Mouse (Mus musculus) right cerebral cortex, postnatal 25 days (tissue): ENCODE results near the gene Tmem238l.
A peak's percentile ranks its signal among the peaks of the same experiment; 100 is the strongest.

Source experiments
- DNase-seq: peaks from one replicate; pipeline ENCODE4 v3.0.0; 2022

Tmem238l gene

DNA sequence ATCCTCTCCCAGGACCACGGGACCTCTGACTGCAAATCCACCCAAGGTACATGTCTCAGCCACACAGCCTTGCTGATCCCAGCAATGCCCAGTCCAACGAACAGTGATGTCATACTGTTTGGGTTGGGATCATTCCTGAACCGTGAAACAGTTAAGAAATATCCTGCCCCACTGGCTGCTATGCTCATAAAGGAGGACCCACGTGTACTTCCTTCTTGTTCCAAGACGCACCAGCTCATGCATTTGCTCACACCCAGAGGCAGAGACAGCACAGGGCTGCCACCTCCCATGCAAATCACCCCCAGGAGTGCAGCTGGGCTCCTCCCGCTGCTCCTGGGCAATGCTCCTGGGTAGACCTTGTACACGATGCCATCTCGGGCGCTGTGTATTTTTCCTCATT is at the start of gene Tmem238l:
TSS of gene Tmem238l (plus strand) at position 336 of the 400 bp plus-strand sequence.
- no peak for DNase-seq

- no peak for DNase-seq
Measured at GRCm38 (mm10) chr11:66911811-66912210, 44.6 kb upstream of the Tmem238l start, which contains the start of gene Pirt. Gene Pirt (plus strand): TSS chr11:66911981.

DNA sequence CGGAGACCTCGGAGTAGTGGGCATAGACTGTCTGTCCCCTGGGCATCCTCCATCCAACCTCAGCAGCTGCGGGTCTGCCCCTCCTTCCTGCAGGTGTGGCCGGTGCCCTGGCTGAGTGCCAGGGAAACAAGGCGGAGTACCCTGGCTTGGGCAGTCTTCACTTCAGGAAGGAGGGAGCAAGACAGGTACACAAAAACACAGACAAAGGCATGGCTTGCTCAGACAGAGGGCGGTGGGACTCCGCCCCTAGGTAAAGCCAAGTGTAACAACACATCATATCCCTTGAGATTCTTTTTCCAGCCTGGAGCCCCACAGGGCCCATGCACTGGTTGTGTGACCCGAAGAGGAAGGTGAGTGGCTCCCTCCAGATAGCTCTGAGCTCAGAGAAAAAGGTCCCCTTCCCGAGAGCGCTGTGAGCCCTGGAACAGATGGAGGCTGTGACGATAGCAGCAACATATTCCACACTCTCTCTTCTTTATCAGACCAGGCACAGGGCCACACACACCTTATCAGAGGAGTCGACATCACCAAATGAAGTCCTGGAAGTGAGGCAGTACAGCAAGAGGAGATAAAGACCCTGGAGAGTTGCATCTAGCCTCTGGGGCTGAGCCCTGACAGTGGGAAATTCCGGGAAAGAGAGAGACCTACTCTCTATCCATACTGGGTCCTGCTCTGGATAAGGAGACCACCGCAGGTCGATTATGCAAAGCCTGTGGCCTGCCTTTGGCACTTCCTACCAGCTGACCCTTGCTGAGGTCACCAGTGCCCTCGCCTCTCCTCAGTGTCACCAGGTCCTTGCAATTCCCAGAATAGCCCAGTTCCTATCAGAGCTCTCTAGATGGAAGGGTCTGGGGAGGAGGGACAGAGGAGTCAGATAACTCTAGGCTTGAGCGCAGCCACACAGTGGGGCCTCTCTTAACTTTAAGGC is 43.6 kb upstream of the Tmem238l start:
- no peak for DNase-seq

DNA sequence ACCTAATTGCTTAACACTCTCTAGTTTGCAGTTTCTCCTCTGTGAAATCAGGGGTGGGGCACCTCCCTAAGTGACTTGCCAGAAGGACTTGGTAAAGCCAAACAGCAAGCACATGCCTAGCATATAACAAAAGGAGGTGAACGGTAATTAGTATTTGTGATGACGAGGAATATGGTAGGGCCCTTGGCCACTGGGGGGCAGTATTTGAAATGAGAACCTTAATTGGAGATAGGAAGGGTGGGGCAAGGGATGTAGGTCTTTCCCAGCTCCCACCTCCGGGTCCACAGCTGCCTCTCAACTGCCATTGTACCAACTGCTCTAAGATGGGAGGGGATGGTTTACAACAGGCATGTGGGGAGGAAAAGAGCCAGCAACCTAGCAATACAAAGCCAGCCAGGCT is 42.2 kb upstream of the Tmem238l start:
- peak; percentile 6 for DNase-seq

DNA sequence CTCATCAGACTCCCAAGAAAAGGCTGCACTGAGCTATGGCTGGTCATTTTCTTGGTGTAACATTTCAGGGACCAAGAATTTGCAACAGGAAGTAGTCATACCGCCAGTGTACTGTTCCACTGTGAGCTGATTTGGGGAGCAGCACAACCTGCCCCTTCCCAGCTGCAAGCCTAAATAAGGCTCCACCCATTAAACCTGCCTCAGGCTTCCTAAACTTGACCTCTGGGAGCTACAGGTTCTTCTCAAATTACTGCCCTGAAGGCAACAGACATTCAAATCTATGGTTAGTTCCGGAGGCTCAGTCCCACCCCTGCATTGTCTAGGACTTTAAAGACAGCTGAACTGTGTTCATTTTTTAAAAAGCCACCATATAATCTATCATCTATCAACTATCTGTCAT is 36.4 kb upstream of the Tmem238l start:
- DNase-seq, result no peak

DNA sequence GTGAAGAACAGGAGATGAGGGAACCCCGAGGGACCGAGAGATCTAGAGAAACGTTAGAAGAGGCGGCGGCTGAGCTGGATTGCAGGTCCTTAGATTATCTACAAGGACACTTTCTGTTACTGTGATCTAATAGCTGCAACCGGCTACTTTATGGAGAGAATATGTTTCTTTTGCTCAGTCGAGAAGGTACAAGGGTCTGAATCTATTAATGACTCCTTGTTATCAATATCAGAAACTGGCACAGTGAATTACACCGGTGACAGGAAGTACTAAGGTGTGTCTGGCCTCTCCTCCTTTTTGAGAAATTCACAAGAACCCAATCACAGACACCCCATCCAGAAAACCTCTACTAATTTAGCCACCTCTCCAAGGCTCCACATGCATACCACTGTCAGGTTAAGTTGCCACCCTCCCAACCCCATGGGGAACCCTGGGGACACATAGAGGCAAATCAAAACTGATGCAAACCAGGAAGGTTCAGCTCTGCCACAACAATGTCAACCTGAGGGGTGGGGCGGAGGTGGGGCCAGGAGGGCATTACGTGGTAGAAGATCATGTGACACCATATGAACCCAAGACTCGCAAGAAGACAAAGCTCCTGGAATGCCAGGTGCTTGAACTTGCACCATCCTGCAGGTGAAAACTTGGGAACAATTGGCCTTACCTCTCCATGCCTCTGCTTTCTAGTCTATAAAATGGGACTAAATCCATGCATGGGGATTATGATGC is 32.2 kb upstream of the Tmem238l start:
- DNase-seq, result no peak

DNA sequence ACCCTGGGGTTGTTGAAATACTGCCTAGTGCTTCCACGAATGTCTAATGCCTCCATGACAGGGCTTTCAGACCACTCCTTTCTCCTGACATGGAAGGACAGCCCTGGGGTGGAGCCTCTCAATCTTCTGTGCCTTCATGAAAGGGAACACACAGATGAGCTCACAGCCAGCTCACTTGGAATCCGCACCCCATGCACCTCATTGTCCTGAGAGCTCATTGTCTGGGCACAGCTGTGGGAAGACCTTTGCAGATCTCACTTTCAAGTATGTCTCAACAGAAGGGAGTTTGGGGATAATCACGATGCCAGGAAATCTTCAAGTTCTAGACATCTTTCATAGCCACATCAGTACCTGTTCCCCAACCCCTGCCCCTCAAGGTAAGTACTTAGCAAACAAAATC is 28.1 kb upstream of the Tmem238l start:
- no peak for DNase-seq

DNA sequence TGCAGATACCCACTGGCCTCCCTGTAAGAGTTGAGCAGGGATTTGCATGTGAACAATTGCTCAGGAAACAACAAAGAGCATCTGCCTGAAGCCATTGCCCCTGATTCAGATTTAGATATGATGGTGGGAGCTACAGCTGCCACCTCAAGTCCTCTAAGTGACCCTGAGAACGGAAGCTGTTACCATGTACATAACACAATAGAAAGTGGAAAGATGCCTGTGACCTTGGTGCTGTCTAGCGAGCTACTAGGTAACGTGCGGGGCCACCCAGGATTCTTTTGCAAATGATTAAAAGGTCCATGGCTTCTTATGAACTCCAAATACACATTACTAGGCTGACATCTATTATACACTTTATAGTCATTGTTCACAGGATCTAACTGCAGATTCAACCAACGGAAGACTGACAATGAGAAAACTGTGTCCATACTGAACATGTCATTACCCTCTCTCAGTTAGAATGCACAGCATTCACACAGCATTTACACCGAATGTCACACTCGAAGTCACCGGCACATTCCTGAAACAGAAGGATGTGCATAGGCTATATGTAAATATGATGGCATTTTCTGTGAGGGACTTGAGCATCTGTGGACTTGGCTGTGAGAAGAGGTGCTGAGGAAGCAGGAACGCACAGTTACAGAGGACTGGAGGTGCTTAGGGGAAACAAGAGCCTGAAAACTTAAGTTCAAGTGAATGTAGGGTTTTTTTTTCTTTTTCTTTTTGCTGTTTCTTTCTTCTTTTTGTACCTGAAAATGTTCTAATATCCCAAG is 23.4 kb upstream of the Tmem238l start:
- DNase-seq, result no peak

DNA sequence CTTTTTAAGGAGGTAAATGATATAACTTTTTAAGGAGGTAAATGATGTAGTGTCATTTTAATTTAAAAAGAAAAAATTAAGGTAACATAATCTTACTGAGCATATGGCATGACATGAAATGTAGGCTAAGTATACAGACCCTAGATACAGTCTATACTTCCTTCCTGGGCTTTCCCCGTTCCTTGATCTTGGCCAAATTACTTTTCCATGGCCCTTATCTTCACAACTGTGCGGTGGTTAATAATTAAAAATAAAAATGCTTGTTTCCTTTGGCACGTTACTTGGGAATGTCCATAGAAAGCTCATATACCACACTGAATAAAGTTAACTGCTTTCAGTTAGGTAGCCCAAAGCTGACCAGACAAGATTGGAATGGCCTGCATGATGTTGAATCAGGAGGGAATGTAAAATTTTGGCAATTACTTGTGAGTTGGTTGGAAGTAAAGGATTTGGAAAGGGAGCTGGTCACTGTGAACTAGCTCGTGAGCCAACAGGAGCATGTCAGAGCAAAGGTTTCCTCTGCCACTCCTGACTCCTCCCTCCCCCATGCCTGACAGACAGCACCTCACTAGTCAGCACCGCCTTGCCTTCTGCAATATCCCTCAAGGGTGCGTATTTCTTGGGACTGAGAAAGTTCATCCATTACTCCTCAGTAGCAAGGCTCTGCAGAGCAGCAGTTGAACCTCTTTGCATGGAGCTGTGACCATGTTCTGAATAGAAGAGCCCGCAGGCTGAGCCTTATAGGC is 21.8 kb upstream of the Tmem238l start:
- no peak for DNase-seq

- no peak for DNase-seq
Measured at GRCm38 (mm10) chr11:66942011-66942410, 14.4 kb upstream of the Tmem238l start.

DNA sequence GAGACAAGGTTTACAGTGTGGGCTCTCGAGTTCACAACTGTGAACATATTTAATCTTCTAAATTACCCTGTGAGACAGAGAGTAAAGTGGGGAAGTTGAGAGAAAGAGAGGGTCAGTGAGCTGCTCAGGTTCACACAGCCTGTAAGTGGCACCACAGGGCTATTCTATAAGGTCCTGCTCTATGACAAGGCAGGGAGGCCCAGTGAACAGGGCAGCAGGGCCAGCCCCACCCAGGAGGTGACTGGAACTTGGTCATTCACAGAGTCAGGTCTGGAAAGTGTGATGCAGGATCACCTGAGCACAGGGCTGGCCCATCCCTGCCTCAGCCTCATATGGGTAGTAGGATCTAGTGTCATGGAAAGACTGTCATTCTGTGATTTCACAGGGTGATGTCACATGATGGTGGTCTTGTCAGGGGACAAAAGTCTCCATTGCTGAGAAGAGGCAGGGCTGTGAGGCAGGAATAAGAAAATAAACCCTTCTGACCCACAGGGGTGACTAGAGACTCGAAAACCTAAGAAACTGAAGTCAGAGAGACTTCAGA is 11.1 kb upstream of the Tmem238l start:
- no peak for DNase-seq

GRCm38 (mm10) chr11:66946521-66946920 is 9.9 kb upstream of the Tmem238l start:
- DNase-seq, result no peak

GRCm38 (mm10) chr11:66946922-66947321 is 9.5 kb upstream of the Tmem238l start:
- no peak for DNase-seq

DNA sequence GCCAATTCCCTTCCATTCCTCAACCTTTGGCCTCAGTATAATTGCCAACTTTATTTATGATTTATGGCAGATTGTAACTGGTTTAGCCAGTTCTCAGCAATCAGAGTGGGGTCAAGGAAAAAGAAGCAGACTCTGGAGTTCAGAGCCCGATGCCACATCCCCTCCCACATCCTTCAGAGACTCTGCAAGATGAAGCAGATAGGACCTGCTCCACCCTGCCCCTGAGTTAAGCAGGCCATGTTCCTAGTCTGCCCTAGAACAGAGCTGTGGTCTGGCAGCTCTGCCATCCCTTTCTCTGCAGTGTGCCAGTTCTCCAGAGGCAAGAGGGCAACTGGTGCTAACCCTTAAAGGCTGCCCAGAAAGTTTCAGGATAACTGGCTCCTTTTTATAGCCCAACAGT is 4.4 kb downstream of the Tmem238l start:
- DNase-seq, result no peak

DNA sequence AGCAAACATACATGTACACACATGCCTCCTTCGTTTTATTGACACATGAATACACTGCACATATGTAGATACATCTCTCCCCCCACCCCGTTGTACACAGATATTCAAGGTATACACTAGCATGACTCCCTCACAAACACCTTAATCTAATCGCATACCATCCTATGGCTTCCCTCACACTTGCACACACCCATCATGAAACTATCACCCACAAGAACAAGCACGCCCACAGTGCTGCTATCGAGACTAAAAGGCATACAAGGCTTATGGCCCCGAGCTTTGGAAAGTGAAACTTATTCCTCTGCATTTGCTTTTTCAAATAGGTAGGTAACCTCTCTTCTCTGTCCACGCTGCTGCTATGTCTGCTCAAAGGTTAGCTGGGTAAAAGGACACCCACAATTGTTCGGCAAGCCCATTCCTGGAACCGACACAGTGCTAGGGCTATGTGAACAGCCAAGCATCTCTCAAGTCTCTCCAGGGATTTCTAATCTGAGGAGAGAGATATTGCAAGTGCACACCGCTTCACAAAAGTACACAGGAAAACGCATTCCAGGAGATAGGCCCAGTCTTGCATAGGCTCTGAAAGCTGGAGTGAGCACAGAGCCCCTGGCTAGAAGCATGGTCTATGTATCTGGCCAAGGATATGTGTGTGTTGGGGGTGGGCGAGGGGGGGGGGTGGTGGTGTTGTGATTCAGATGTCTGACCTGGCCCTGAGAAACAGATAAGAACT is 5.2 kb downstream of the Tmem238l start:
- no peak for DNase-seq

DNA sequence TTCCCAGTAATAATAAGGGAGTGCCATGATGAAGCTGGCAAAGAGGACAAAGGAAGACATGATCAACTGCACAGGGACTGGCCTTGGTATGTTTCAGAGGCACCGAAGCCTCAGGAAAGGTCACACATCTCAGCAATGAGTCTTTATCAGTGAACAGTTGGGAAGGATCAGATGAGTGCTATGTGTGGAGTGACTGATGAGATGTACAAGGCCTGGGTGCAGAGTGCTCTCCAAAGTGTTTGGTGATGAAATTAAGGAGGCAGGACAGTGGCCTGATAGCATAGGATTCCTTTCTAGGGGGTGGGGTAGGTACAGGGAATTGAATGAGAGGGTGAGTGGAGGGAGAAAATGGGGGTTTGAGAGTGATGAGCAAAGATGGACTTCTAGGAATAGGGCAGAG is 7.0 kb downstream of the Tmem238l start:
- DNase-seq, result no peak

DNA sequence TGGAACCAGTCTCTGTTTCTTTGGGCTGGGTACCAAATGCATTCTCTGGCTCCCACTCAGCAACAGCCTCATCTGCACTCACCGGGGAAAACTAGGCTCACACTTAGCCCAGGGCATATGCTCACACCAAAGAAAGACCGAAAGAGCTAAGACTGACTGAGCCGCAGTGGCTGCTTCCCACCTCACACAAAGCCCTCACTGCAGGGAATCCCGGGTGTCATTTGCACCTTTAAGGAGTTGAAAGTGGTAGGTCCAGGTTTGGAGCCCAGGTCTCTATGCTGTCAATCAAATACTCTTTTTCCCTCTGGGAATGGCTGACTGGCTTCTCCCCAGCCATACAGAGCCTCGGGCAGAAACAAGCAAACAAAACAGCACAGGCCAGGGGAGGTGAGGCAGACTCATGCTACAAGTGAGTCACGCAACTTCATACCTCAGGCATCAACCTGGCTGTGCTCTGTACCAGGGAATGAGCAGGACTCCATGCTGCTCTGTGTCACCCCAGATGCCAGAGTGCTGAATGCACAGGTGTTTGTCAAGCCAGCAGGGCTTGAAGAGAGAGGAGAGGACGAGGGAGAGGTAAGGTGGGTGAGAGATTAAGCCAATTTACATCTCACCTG is 10.2 kb downstream of the Tmem238l start:
- no peak for DNase-seq

- no peak for DNase-seq
Measured at GRCm38 (mm10) chr11:66968575-66968974, 12.1 kb downstream of the Tmem238l start.

- DNase-seq, result no peak
Measured at GRCm38 (mm10) chr11:66973507-66973906, 17.1 kb downstream of the Tmem238l start.

- DNase-seq, result no peak
Measured at GRCm38 (mm10) chr11:66975606-66976330, 19.3 kb downstream of the Tmem238l start.
